Mouse (Mus musculus): ENCODE data around the gene Fkbp10.

GRCm38 (mm10) chr11:100387589-100388375, 27.7 kb upstream of the Fkbp10 start:
- TF ChIP-seq POLR2A (IDR thresholded peaks at IDR 0.05; ENCODE audit: control insufficient read depth, low read depth, low read length) (no peak), CTCF (IDR thresholded peaks at IDR 0.05; ENCODE audit: control insufficient read depth, insufficient read depth, insufficient replicate concordance, low read depth, low read length) (no peak)
